Mouse (Mus musculus) heart, embryonic 15.5 days (tissue): Measurements from ENCODE around the gene Clpsl2. TPM values are rescaled to one million over a fixed set of nuclear protein-coding genes. Genes with fewer than 3 reads are reported as not detected.

Source experiments
- ATAC-seq: fragments of 200-750 bp; cut with Nextera tagmentation; replicated peaks from 2 replicates; pipeline ENCODE4 v1.8.0; 2017; ENCODE audit warnings: low read depth, moderate TSS enrichment; ENCODE audit not compliant: insufficient number of reproducible peaks, insufficient read depth, low FRiP score
- H3K27ac ChIP-seq: fragments of 300-500 bp; sonication (generic); 2 replicates; pipeline ENCODE4 v1.5.1; 2015; ENCODE audit warnings: mild to moderate bottlenecking, inconsistent platforms
- H3K27me3 ChIP-seq: fragments of 300-500 bp; sonication (generic); 2 replicates; pipeline ENCODE4 v1.6.1; 2015; ENCODE audit warnings: inconsistent platforms
- H3K36me3 ChIP-seq: fragments of 300-500 bp; sonication (generic); 2 replicates; pipeline ENCODE4 v1.6.1; 2015; ENCODE audit warnings: mild to moderate bottlenecking, inconsistent platforms
- H3K4me1 ChIP-seq: fragments of 300-500 bp; sonication (generic); replicated peaks from 2 replicates; pipeline ENCODE4 v1.6.1; 2015; ENCODE audit warnings: inconsistent platforms
- H3K4me2 ChIP-seq: fragments of 300-500 bp; sonication (generic); 2 replicates; pipeline ENCODE4 v1.6.1; 2015; ENCODE audit warnings: inconsistent platforms, mild to moderate bottlenecking, moderate library complexity
- H3K4me3 ChIP-seq: fragments of 300-500 bp; sonication (generic); 2 replicates; pipeline ENCODE4 v1.5.1; 2015; ENCODE audit warnings: mild to moderate bottlenecking, inconsistent platforms
- H3K9ac ChIP-seq: fragments of 300-500 bp; sonication (generic); 2 replicates; pipeline ENCODE4 v1.6.1; 2015; ENCODE audit warnings: mild to moderate bottlenecking, inconsistent platforms
- H3K9me3 ChIP-seq: fragments of 300-500 bp; sonication (generic); replicated peaks from 2 replicates; pipeline ENCODE4 v1.6.1; 2016; ENCODE audit warnings: inconsistent platforms
- WGBS: fragments of 180-500 bp; shearing (Covaris S2); methylation state at CpG from one replicate; pipeline ENCODE4 v1.1.7; 2015; ENCODE audit warnings: mixed read lengths; 5-methylcytosine and 5-hydroxymethylcytosine counted together
- polyA plus RNA-seq: library from polyadenylated mRNA; unstranded; fragments of >200 nt; fragmentation: Nextera tagmentation; extraction: Ambion mirVana; gene quantifications from 2 replicates; pipeline ENCODE4 v1.2.1, GENCODE M21; 2015

Clpsl2 gene
- not detected in 2 replicates for polyA plus RNA-seq

GRCm38 (mm10) chr17:28549111-28549510 lies at the start of gene Clpsl2:
Gene Clpsl2, plus strand, starts transcription at chr17:28549411.
- Histone ChIP-seq H3K27ac (no peak within 1 kb of the TSS), H3K27me3 (0 out of 2 replicates have a peak, but pooled peaks cover 5% of the 10 kb centered on the region), H3K9me3 (no peaks in the 10 kb centered on the region), H3K4me1 (no peaks in the 10 kb centered on the region), H3K36me3 (no peaks in the 10 kb centered on the region), H3K4me3 (no peak within 1 kb of the TSS), H3K4me2 (no peak within 1 kb of the TSS), H3K9ac (no peak within 1 kb of the TSS)
- ATAC-seq, result no peak
- 74% methylated on average over 14 of the region's 14 CpGs for WGBS

GRCm38 (mm10) chr17:28500465-28500864 lies 48.7 kb upstream of the Clpsl2 start:
- H3K27me3 ChIP-seq, result no peaks in the 10 kb centered on the region
- H3K36me3 ChIP-seq, result no peaks in the 10 kb centered on the region
- WGBS, result 72% methylated on average over 3 of the region's 3 CpGs
- H3K4me2 ChIP-seq, result no peak overlapping the region
- no peaks in the 10 kb centered on the region for H3K9me3 ChIP-seq
- no peak for ATAC-seq
- H3K4me3 ChIP-seq, result no peak overlapping the region
- no peak overlapping the region for H3K27ac ChIP-seq
- no peak overlapping the region for H3K9ac ChIP-seq
- no peaks in the 10 kb centered on the region for H3K4me1 ChIP-seq

DNA sequence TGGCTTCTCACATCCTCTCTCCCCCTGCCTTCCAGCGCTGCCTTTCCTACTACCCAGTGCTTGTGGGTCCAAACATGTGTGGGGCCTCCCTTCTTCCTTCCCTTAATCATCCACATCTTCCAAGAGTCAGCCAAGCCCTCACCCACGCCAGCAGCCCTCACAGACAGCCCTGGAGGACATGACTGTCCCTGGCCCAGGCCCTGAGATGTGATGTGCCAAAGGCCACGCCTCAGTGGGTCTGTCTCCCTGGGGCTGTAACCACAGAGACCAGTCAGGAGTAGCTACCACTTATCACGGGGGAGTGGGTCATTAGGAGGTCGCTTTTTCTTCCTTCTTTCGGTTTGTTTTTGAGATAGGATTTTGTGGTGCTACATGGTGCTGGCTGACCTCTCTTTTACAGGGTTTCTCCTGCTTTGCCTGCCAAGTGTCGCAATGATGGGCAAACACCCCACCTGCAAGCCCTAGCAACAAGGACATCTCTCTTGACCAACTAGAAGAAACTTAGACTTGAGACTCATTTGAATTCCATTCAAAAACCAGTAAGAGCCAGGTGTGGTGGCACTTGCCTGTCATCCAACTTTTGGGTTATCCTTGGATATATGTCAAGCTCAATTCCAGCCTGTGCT lies 46.9 kb upstream of the Clpsl2 start:
- Histone ChIP-seq H3K36me3 (no peaks in the 10 kb centered on the region), H3K27ac (no peak overlapping the region), H3K9me3 (no peaks in the 10 kb centered on the region), H3K27me3 (no peaks in the 10 kb centered on the region), H3K9ac (no peak overlapping the region), H3K4me3 (no peak overlapping the region), H3K4me1 (peaks cover 7% of the 10 kb centered on the region; the same call in 1 of the 2 replicates), H3K4me2 (no peak overlapping the region)
- no peak for ATAC-seq
- WGBS, result 43% methylated on average over 7 of the region's 7 CpGs

- 84% methylated on average over 6 of the region's 6 CpGs for WGBS
- Histone ChIP-seq H3K4me3 (no peak overlapping the region), H3K27ac (no peak overlapping the region)
These were observed 45.0 kb upstream of the Clpsl2 start for GRCm38 (mm10) chr17:28504182-28504581.

GRCm38 (mm10) chr17:28505591-28505990 lies 43.6 kb upstream of the Clpsl2 start:
- 84% methylated on average over 4 of the region's 4 CpGs for WGBS
- H3K4me1 ChIP-seq, result peaks cover 17% of the 10 kb centered on the region
- ATAC-seq, result no peak
- H3K36me3 ChIP-seq, result no peaks in the 10 kb centered on the region
- no peak overlapping the region for H3K27ac ChIP-seq
- no peak overlapping the region for H3K9ac ChIP-seq
- H3K27me3 ChIP-seq, result no peaks in the 10 kb centered on the region
- H3K4me2 ChIP-seq, result no peak overlapping the region
- H3K4me3 ChIP-seq, result no peak overlapping the region
- H3K9me3 ChIP-seq, result no peaks in the 10 kb centered on the region

More at GRCm38 (mm10) chr17:28504182-28504581, 45.0 kb upstream of the Clpsl2 start:
- H3K9me3 ChIP-seq, result no peaks in the 10 kb centered on the region
- peaks cover 12% of the 10 kb centered on the region for H3K4me1 ChIP-seq
- no peak overlapping the region for H3K4me2 ChIP-seq
- no peaks in the 10 kb centered on the region for H3K36me3 ChIP-seq
- no peak for ATAC-seq
- H3K9ac ChIP-seq, result no peak overlapping the region
- H3K27me3 ChIP-seq, result no peaks in the 10 kb centered on the region

DNA sequence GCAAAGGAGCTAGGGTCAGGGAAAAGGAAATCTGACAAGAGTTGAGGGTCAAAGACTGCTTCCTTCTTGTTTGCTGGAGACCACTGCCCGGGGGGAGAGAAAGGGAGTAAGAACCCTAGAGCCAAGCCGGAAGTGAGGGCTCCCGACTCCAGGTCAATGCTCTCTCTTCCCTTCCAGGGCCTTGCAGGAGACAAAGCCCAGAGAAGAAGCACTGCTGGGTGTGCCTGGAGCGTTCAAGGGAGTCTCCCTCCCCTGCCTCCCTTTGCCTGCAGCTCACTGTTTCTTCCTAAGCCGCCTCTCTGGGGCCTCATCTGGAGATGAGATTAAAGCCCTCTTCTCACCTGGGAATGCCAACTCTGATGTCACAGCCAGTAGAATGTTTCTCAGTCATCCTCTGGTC lies 42.3 kb upstream of the Clpsl2 start:
- H3K9ac ChIP-seq, result no peak overlapping the region
- no peaks in the 10 kb centered on the region for H3K36me3 ChIP-seq
- peaks cover 23% of the 10 kb centered on the region for H3K4me1 ChIP-seq
- H3K27me3 ChIP-seq, result no peaks in the 10 kb centered on the region
- H3K4me3 ChIP-seq, result peak overlapping the region; percentile 10; the same call in 1 of the 2 replicates
- peak overlapping the region; percentile 10; the same call in 1 of the 2 replicates for H3K4me2 ChIP-seq
- 20% methylated on average over 5 of the region's 5 CpGs for WGBS
- H3K27ac ChIP-seq, result peak overlapping the region; percentile 40
- H3K9me3 ChIP-seq, result no peaks in the 10 kb centered on the region
- ATAC-seq, result no peak

DNA sequence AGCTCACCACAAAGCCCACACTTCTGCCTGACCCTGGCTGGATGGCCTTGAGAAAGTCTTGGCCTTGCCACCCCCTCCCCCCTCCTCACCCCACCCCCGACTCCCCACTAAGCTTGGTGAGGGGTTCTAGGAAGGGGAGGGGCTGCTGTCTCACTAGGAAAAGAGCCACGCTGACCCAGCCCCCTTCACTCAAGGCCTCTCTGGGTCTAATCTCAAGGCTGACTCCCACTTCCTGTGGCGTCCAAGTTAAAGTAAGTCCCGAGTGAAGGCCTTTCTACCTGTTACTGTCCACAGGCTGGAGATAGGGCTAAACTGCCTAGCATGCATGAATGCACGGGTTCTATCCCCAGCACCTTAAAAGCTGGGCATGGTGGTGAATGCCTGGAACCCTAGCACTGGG lies 41.7 kb upstream of the Clpsl2 start:
- Histone ChIP-seq H3K4me3 (0 out of 2 replicates have a peak overlapping the region, but pooled peaks have one; percentile 10), H3K27ac (peak overlapping the region; percentile 40; the same call in 1 of the 2 replicates), H3K9me3 (no peaks in the 10 kb centered on the region), H3K4me1 (peaks cover 29% of the 10 kb centered on the region), H3K9ac (no peak overlapping the region), H3K4me2 (peak overlapping the region; percentile 18; the same call in 1 of the 2 replicates), H3K36me3 (no peaks in the 10 kb centered on the region), H3K27me3 (no peaks in the 10 kb centered on the region)
- ATAC-seq, result no peak
- 25% methylated on average over 5 of the region's 5 CpGs for WGBS

GRCm38 (mm10) chr17:28510445-28511342 lies 38.5 kb upstream of the Clpsl2 start:
- H3K4me1 ChIP-seq, result peaks cover 46% of the 10 kb centered on the region
- peak overlapping the region; percentile 69 for H3K4me2 ChIP-seq
- H3K4me3 ChIP-seq, result peak overlapping the region; percentile 35
- peak overlapping the region; percentile 40; the same call in 1 of the 2 replicates for H3K9ac ChIP-seq
- H3K27ac ChIP-seq, result peak overlapping the region; percentile 25; the same call in 1 of the 2 replicates
- H3K9me3 ChIP-seq, result no peaks in the 10 kb centered on the region
- ATAC-seq, result peak; percentile 25; the same call in 1 of the 2 replicates
- no peaks in the 10 kb centered on the region for H3K36me3 ChIP-seq
- H3K27me3 ChIP-seq, result no peaks in the 10 kb centered on the region; the same call in 1 of the 2 replicates
- 5% methylated on average over 28 of the region's 28 CpGs for WGBS

DNA sequence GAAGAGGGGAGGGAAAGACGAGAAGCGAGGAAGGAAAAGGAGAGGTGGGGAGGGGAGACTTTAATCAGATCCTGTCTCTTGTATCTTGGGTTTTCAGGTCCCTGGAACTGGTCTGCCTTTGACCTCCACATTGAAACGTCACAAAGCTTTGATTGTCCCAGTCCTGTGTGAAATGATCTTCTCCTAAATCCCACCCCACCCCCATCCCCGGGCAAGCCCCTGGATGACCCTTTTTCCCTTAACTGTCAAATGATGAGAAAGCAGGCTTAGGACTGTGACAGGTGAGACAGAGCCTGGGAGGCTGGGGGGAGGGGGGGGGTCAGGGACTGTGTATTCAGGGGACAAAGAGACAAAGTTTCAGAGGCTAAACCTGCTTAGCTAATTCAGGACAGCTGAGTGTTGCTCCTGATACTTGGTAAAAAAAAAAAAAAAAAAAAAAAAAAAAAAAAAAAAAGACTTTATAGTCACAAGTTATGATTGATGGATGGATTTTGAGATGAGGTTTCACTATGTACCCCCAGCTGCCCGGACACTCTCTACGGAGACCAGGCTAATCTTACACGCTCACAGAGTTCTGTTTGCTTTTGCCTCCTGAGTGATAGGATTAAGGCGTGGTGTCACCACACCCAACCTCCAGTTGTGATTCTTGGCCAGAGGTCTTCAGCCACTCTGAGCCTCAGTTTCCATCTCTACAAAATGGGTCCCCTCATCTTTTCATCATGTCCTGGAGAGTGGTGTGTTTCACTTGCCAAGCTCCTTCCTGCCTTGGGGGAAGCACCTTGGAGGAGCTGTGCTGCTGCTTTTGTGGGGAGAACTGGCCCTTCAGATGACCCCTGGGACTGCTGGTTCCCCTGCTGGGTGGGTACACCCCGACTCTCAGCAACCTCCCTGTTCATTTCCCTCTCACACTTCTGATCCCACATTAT lies 37.3 kb upstream of the Clpsl2 start:
- no peaks in the 10 kb centered on the region for H3K9me3 ChIP-seq
- no peak overlapping the region for H3K4me3 ChIP-seq
- ATAC-seq, result no peak
- no peaks in the 10 kb centered on the region for H3K36me3 ChIP-seq
- peaks cover 48% of the 10 kb centered on the region for H3K4me1 ChIP-seq
- H3K9ac ChIP-seq, result no peak overlapping the region
- 39% methylated on average over 9 of the region's 9 CpGs for WGBS
- H3K27ac ChIP-seq, result peak overlapping the region; percentile 20; the same call in 1 of the 2 replicates
- H3K27me3 ChIP-seq, result peaks cover 2% of the 10 kb centered on the region; the same call in 1 of the 2 replicates
- H3K4me2 ChIP-seq, result no peak overlapping the region

- H3K9ac ChIP-seq, result no peak overlapping the region
- H3K4me2 ChIP-seq, result no peak overlapping the region
- no peak for ATAC-seq
- WGBS, result 39% methylated on average over 6 of the region's 6 CpGs
- H3K36me3 ChIP-seq, result no peaks in the 10 kb centered on the region
- peaks cover 4% of the 10 kb centered on the region; the same call in 1 of the 2 replicates for H3K27me3 ChIP-seq
- peak overlapping the region; percentile 20; the same call in 1 of the 2 replicates for H3K27ac ChIP-seq
- H3K4me3 ChIP-seq, result no peak overlapping the region
- H3K9me3 ChIP-seq, result no peaks in the 10 kb centered on the region
- H3K4me1 ChIP-seq, result peaks cover 49% of the 10 kb centered on the region
These were observed 36.5 kb upstream of the Clpsl2 start for GRCm38 (mm10) chr17:28512696-28513095.
